Mouse (Mus musculus) megakaryocyte, embryonic 14.5 days (primary cell): ENCODE results near the gene AI837181.

Source experiments
- FLI1 ChIP-seq: IDR thresholded peaks from 2 replicates; pipeline ENCODE4 v1.6.1; 2012; ENCODE audit warnings: low read length, inconsistent platforms, mixed read lengths
- GATA1 ChIP-seq: IDR thresholded peaks from 3 replicates; pipeline ENCODE4 v1.6.1; 2012; ENCODE audit warnings: mixed read lengths, low read length, inconsistent platforms, borderline replicate concordance

DNA sequence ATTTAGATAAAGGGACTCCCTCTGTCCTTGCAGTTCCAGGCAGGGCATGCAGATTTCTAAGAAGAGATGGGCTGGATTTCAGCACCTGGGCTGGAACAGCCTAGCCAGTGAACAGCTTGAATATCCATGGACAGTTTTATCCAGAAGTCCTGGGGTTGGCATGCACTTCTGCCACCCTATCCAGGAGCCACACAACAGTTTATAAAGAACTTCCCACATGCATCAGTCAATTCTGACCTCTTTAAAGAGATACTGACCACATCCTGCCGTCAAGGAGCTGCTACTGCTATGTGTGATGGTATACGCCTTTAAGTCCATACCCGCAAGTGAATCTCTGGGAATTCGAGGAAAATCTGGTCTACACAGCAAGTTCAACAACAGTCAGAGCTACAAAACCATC is 4.3 kb downstream of the AI837181 start:
- TF ChIP-seq GATA1 (no peak), FLI1 (no peak)
